Mouse (Mus musculus) splenic B cell, adult 2 months (primary cell): Measurements from ENCODE around the gene Cd207.

Source experiments
- DNase-seq: peaks from one replicate; pipeline ENCODE4 v3.0.0-alpha.2; 2011; ENCODE audit warnings: low read depth, low spot score
- H3K27me3 ChIP-seq: 2 replicates; pipeline ENCODE4 v1.6.1; 2012; ENCODE audit warnings: mild to moderate bottlenecking, low read length, moderate library complexity, mixed read lengths; ENCODE audit not compliant: control insufficient read depth, poor library complexity, insufficient read depth, severe bottlenecking
- H3K36me3 ChIP-seq: 2 replicates; pipeline ENCODE4 v1.6.1; 2012; ENCODE audit warnings: mild to moderate bottlenecking, low read length, moderate library complexity, mixed read lengths; ENCODE audit not compliant: control insufficient read depth, poor library complexity, insufficient read depth, severe bottlenecking

The Cd207 gene

DNA sequence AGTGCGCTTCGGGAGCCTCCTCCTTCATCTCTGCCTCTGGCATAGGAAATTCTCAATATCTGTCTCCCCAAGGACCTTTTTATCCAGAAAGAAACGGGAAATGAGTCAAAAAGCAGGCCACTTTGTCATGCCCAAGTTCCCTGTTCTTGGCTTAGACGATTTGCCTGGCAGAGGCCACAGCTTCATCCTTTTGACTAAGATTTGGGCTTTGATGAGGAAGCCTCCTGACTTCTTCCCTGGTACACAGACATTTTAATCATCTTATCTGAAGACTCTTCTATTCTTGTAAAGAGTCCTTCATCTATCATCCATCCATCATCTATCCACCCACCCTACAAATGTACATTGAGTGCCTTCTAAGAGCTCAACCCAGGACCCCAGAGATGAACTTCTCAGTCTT, at the start of gene Cd207:
TSS of gene Cd207 (minus strand) at position 101 of the 400 bp plus-strand sequence.
- Histone ChIP-seq H3K27me3 (no peaks in the 10 kb centered on the region), H3K36me3 (no peaks in the 10 kb centered on the region)
- DNase-seq = no peak

GRCm38 (mm10) chr6:83727178-83727577, 49.5 kb upstream of the Cd207 start:
- H3K27me3 ChIP-seq = no peaks in the 10 kb centered on the region
- DNase-seq = no peak
- H3K36me3 ChIP-seq = no peaks in the 10 kb centered on the region

- no peaks in the 10 kb centered on the region for H3K36me3 ChIP-seq
- H3K27me3 ChIP-seq = no peaks in the 10 kb centered on the region
- DNase-seq = no peak
Observed at GRCm38 (mm10) chr6:83722526-83722925, 44.9 kb upstream of the Cd207 start.

- Histone ChIP-seq H3K27me3 (no peaks in the 10 kb centered on the region; the same call in 1 of the 2 replicates), H3K36me3 (no peaks in the 10 kb centered on the region)
- no peak for DNase-seq
Observed at GRCm38 (mm10) chr6:83717026-83717425, 39.4 kb upstream of the Cd207 start.

DNA sequence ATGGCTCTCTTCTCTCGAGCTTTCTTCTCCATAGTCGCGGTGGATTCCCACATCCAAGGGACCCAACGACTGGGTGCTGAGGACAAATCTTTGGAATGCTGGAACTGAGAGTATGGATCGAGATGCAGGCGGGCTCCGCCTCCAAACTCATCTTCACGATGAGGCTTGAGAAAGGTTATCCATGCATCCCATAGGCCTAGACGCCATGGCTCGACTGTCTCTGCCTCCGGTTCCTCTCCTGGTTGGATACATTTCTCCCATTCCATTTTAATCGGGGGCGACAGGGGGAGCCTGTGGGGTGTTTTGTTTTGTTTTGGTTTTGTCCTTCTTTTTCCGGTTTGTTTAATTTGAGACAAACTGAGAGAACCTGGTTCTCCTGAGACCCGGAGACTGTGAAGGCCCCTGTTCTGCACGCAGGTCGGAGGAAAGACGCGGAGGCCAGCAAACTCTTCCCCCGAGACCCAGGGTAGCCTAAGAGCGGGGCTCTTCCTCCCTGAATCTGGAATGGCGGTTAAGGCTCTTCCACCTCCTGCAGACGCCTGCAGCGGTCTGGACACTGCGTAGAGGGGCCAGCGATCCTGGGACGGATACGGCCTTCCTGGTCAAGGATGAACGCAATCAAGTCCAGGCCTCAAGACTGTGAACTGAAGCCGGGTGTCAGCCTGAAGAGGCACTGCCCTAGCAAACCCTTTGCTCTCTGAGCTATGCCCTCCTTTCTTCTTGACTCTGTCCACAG, 38.0 kb upstream of the Cd207 start:
- Histone ChIP-seq H3K27me3 (no peaks in the 10 kb centered on the region; the same call in 1 of the 2 replicates), H3K36me3 (no peaks in the 10 kb centered on the region)
- DNase-seq = no peak

- DNase-seq = no peak
- Histone ChIP-seq H3K36me3 (no peaks in the 10 kb centered on the region), H3K27me3 (no peaks in the 10 kb centered on the region; the same call in 1 of the 2 replicates)
Observed at GRCm38 (mm10) chr6:83714221-83715123, 36.8 kb upstream of the Cd207 start.

DNA sequence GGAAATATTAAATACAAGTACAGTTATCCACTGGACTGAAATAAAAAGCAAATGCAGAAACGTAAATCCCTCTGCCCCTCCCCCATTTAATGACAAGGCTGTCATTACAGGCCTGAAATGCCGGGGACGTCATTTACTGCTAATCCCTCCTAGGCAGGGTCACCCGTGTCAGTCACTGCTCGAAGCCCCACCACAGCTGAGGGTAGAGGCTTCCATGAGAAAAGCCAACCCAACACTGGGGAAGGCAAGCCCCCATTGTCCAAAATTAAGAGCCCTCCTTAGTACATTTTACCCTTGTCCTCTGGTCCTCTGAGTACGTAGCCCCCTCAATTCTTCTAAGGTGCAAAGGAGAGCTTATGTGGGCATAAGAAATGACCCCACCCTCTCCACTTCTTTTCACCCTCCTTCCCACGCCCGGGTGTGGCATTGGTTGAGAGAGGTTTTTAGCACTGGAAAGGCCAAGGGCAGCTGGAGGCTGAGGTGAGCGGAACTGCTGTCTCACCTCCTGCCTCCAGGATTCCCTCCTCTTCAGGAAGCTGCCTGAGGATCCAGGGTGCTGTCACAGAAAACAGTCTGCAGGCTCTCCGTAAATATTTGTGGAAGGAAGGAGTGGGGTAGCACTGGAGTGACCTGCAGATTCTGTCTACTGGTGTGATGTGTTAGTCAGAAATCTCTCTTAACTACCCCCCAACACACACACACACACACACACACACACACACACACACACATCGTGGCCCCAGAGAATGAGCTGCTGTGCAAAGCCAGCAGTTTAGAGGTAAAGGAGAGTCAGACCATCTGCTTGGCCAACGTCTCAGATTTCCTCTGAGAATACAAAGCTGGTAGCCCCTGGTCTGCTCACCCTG, 35.8 kb upstream of the Cd207 start:
- no peak for DNase-seq
- Histone ChIP-seq H3K27me3 (no peaks in the 10 kb centered on the region; the same call in 1 of the 2 replicates), H3K36me3 (no peaks in the 10 kb centered on the region)

DNA sequence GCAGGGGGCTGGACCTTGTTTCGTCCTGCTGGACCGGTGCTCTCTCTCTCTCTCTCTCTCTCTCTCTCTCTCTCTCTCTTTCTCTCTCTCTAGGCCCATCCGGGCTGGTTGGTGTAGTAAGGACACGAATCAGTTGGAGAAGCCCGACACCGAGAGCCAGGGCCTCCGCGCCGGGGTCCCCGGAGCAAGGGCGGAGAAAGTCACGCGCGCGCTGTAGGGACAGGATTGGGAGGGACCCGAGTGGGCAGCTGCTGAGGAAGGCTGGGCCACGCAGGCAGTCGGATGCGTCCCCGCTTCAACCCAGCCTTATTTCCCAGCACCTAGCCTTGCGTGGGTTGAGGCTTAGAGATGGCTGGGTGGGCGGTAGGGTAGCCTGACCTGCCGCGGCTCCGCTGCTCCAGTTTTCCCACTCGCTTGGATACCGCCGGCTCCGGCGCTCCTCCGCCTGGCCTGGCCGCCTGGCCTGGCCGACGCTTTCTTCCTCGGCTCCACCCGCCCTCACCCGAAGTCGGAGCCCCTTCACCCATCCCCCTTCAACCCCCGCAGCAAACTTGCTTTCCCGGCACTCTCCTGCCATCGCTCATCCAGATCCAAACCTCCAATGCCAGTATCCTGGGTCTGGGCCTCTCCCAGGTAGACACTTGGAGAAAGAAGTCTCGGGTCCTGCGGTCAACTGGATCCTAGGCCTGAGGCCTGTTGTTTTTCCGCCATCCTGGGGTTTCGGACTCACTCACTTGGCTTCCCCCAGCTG, 34.2 kb upstream of the Cd207 start:
- H3K36me3 ChIP-seq = no peaks in the 10 kb centered on the region
- DNase-seq = no peak
- H3K27me3 ChIP-seq = no peaks in the 10 kb centered on the region; the same call in 1 of the 2 replicates

DNA sequence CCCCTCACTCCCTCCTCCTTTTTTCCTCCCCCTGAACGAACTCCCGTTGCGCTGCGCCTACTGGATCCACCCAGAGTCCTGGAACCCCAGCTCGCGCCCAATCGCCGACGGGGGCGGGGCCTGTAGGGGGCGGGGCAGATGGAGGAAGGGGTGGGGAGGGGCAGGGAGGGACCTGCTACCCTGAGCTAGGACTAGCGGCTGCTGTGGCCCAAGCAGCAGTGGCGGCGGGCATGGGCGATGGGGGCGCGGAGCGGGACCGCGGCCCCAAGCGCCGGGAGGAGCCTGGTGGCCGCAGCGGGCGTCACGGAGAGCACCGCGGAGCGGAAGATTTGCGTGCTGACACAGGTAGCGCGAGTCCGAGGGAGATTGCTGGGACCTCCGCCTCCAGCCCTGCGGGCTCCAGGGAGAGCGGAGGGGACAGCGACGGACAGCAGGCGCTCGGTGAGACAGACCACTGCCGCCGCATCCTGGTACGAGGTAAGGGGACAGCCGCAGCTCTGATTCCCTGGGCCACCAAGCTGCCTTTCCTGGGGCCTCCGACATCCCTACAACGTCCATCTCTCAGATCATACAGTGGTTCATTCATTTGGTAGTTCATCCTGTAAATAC, 33.5 kb upstream of the Cd207 start, which contains the start of gene Vax2:
TSS of gene Vax2 (plus strand) at position 198 of the 609 bp plus-strand sequence.
- no peaks in the 10 kb centered on the region; the same call in 1 of the 2 replicates for H3K27me3 ChIP-seq
- peak; percentile 32 for DNase-seq
- no peaks in the 10 kb centered on the region for H3K36me3 ChIP-seq

- Histone ChIP-seq H3K27me3 (peaks cover 4% of the 10 kb centered on the region), H3K36me3 (no peaks in the 10 kb centered on the region)
- no peak for DNase-seq
Observed at GRCm38 (mm10) chr6:83710361-83711066, 32.9 kb upstream of the Cd207 start.

DNA sequence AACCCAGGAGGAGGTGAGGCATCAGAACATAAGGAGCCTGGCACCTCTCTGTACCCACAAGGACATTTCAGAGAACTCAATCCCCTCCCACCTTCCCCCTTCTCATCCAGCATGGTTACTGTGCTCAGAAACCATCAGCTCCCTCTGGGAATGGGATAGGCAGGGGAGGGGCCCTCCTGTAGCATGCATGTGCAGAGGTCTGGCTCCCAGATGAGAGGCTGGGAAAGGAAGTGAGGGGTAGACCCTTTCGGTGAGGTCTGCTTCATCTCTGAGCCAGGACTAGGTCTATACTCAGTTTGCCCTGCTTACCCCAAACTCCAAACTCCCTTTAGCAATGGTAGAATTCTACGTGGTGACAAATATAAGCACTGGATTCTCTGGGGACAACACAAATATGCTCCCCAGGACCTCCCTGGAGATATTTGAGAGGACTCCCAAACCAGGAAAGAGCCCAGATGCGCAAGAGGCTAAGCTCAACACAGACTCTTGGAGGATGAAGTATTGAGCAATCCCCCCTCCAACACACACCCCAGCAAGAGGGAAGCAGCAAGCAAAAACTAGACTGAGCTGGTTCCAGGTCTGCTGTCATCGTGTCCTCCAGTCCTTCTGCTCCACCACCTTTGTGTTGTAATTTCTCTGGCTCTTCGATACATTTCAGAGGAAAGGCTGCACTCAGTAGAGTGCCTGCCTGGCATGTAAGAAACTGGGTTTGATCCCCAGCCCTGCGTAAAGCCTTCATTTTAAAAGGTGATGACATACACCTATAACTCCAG, 30.3 kb upstream of the Cd207 start:
- no peaks in the 10 kb centered on the region for H3K36me3 ChIP-seq
- H3K27me3 ChIP-seq = peaks cover 4% of the 10 kb centered on the region
- no peak for DNase-seq

DNA sequence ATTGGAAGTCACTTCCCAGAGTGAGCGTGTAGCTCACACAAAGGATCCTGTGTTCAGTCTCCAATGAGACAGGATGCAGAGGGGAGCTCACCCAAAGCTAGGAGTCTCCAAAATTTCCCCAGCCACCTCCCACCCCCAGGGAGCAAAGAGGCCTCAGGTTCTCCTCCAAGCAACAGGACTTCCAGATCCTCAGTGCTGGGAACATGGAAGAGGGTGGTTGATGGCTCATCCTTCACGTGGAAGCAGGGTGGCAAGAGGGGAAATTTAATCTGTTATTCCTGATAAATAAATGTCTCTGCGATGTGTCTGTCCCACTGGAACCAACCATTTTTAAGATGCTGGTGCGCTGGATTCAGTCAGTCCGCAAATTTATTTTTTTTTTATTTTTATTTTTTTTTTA, 27.0 kb upstream of the Cd207 start:
- Histone ChIP-seq H3K36me3 (no peaks in the 10 kb centered on the region), H3K27me3 (peaks cover 7% of the 10 kb centered on the region)
- no peak for DNase-seq
